Mouse (Mus musculus): ENCODE data around the gene Fut2. TPM values are rescaled to one million over a fixed set of nuclear protein-coding genes. Genes with fewer than 3 reads are reported as not detected.
A peak's percentile ranks its signal among the peaks of the same experiment; 100 is the strongest.
"Not testable (repeated sequence)": the region's sequence is repeated elsewhere in the genome, so short reads cannot be mapped to it uniquely, and the experiment has no call there.

Gene Fut2
- polyA plus RNA-seq, 1 experiment from 2014 or later = 0.08 TPM

DNA sequence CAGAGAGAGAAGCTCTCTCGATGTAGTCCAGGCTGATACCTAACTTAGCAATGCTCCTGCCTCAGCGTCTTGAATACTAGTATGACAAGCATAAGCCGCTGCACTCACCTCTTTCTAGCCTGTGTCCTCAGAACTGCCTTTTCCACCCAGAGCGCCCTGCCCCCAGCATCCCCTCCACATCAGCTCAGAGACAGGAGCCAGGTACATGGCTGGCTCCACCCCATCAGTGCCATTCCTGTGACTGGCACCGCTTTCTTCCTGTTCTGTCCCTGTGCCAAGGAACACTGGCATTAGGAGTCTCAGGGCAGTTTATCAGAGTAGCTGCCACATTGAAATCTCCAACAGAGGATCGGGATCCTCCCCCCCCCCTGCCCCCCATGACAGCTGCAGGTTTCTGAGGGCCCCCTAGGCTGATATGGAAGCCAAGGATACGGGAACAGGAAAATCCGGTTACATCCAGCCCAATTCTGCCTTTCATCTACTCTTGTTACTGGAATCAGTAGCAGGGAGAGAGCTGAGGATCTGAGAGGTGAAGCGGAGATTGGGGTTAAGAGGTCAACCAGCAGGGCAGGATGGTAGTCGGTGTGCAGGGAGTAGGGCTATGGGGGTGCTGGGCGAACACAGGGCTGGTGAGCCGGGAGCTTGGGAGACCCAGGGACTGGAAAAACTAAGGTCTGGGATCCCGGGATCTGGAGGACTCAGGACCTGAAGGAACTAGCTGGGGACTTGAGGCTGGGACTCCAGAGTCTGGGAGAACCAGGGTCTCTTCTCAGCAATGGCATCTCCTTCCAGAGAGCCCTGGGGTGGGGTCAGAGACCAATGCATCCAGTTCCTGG, 673 bp downstream of the Fut2 start:
- H3K9me3 ChIP-seq (ENCODE audit: control insufficient read depth, low read length) = no peaks in the 10 kb centered on the region
- WGBS = 47% methylated on average over 13 of the region's 13 CpGs
- H3K4me1 ChIP-seq (replicated peaks; ENCODE audit: control insufficient read depth, insufficient read depth, low read length) = 0 out of 2 replicates have a peak, but pooled peaks cover 2% of the 10 kb centered on the region
- H3K4me2 ChIP-seq = no peak overlapping the region
- H3K27me3 ChIP-seq (replicated peaks; ENCODE audit: control insufficient read depth, insufficient read depth, low read length) = no peaks in the 10 kb centered on the region
- H3K9ac ChIP-seq (ENCODE audit: low read depth, low read length) = no peak overlapping the region
- H3K27ac ChIP-seq (ENCODE audit: low read depth, low read length) = no peak overlapping the region
- no peak overlapping the region for H3K4me3 ChIP-seq (ENCODE audit: low read depth, low read length)
- no peak for ATAC-seq (replicated peaks; ENCODE audit: low FRiP score)
- DNase-seq (ENCODE audit: low spot score) = no peak
- no peaks in the 10 kb centered on the region for H3K36me3 ChIP-seq (ENCODE audit: control insufficient read depth, insufficient read depth, low read length)

DNA sequence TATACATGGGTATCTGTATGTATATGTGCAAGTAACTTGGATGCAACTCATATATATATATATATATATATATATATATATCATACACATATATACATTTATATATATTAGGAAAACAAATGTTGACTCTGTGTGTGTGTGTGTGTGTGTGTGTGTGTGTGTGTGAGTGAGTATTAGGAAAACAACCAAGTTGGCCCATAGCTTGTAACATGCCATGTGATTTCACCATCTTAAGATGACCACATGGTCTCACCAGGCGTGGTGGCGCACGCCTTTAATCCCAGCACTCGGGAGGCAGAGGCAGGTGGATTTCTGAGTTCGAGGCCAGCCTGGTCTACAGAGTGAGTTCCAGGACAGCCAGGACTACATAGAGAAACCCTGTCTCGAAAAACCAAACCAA, 4.5 kb downstream of the Fut2 start:
- 80% methylated on average over 6 of the region's 6 CpGs for WGBS
- DNase-seq (ENCODE audit: low spot score); H3K9me3 ChIP-seq (ENCODE audit: control insufficient read depth, low read length); H3K36me3 ChIP-seq (ENCODE audit: control insufficient read depth, insufficient read depth, low read length); H3K27me3 ChIP-seq (replicated peaks; ENCODE audit: control insufficient read depth, insufficient read depth, low read length); H3K27ac ChIP-seq (ENCODE audit: low read depth, low read length); H3K4me3 ChIP-seq (ENCODE audit: low read depth, low read length); H3K9ac ChIP-seq (ENCODE audit: low read depth, low read length); H3K4me1 ChIP-seq (replicated peaks; ENCODE audit: control insufficient read depth, insufficient read depth, low read length); ATAC-seq (replicated peaks; ENCODE audit: low FRiP score); H3K4me2 ChIP-seq: not testable (repeated sequence)

DNA sequence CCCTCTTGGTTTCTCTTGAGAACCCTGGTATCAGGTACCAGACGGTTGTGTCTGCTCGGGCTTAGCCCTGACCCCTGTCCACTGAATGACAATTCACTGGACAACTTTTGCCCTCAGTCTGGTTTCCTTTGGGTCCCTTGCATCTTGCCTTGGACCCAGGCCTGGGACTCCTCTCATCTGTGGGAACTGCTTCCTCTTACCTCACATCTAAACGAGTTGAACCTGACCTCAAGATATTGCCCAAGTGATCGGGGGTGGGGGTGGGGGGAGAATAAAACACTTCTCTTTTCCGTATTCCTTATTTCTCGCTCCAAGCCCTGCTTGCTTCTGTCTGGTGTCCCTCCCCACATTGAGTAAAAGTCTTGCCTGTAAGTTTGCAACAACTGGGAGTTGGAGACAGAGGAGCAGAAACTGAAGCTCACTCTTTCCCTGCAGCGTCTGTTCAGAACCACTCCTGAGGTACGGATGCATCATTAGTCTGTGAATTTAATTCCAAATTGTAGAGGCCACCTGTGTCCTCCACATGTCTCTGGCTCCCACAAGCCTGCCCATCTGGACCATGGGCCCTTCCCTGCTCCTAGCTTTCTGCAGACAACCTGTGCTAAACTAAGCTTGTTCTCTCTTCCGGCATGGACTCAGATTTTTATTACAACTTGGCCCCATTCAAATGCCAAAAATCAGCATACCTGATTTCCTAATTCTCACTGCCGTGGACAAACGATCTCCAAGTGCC, 5.3 kb downstream of the Fut2 start:
- H3K9ac ChIP-seq (ENCODE audit: low read depth, low read length) = no peak overlapping the region
- WGBS = 60% methylated on average over 11 of the region's 11 CpGs
- DNase-seq (ENCODE audit: low spot score) (no peak), ATAC-seq (replicated peaks; ENCODE audit: low FRiP score) (no peak)
- H3K4me1 ChIP-seq (replicated peaks; ENCODE audit: control insufficient read depth, insufficient read depth, low read length) = 0 out of 2 replicates have a peak, but pooled peaks cover 2% of the 10 kb centered on the region
- H3K4me3 ChIP-seq (ENCODE audit: low read depth, low read length) = no peak overlapping the region
- H3K9me3 ChIP-seq (ENCODE audit: control insufficient read depth, low read length) = no peaks in the 10 kb centered on the region
- no peak overlapping the region for H3K4me2 ChIP-seq
- no peaks in the 10 kb centered on the region for H3K36me3 ChIP-seq (ENCODE audit: control insufficient read depth, insufficient read depth, low read length)
- no peaks in the 10 kb centered on the region for H3K27me3 ChIP-seq (replicated peaks; ENCODE audit: control insufficient read depth, insufficient read depth, low read length)
- no peak overlapping the region for H3K27ac ChIP-seq (ENCODE audit: low read depth, low read length)

DNA sequence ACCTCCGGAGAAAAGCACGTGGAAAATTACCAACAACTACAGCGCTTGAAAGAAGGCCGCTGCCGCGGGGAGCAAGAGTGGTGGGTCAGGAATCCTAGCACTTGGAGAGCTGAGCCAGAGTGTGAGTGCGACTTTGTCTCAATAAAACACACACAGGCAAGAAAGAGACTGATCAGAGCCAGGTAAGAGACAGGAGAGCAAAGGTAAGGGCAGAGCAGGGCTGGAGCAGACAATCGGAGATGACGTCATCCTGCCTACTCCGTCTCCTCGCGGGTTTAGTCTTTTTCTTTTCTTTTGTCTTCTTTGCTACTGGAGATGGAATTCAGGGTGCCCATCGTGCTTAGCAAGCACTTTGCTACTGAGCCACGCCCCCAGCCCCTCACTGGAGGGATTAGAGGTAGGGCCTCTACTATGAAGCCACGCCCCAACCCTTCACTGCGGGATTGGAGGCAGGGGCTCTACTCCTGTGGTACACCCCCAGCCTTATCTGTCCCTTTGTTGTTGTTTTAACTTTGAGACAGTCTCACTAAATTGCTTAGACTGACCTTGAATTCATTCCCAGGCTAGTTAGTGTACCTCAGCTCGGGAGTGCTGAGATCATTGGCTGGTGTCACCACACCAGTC, 11.7 kb downstream of the Fut2 start:
- Histone ChIP-seq H3K4me2 (peak overlapping the region; percentile 40), H3K4me3 (ENCODE audit: low read depth, low read length) (0 out of 2 replicates have a peak overlapping the region, but pooled peaks have one; percentile 8), H3K27ac (ENCODE audit: low read depth, low read length) (no peak overlapping the region), H3K4me1 (replicated peaks; ENCODE audit: control insufficient read depth, insufficient read depth, low read length) (no peaks in the 10 kb centered on the region; the same call in 1 of the 2 replicates), H3K27me3 (replicated peaks; ENCODE audit: control insufficient read depth, insufficient read depth, low read length) (no peaks in the 10 kb centered on the region), H3K36me3 (ENCODE audit: control insufficient read depth, insufficient read depth, low read length) (no peaks in the 10 kb centered on the region), H3K9ac (ENCODE audit: low read depth, low read length) (no peak overlapping the region), H3K9me3 (ENCODE audit: control insufficient read depth, low read length) (no peaks in the 10 kb centered on the region)
- 33% methylated on average over 17 of the region's 17 CpGs for WGBS
- DNase-seq (ENCODE audit: low spot score) (no peak), ATAC-seq (replicated peaks; ENCODE audit: low FRiP score) (no peak)

DNA sequence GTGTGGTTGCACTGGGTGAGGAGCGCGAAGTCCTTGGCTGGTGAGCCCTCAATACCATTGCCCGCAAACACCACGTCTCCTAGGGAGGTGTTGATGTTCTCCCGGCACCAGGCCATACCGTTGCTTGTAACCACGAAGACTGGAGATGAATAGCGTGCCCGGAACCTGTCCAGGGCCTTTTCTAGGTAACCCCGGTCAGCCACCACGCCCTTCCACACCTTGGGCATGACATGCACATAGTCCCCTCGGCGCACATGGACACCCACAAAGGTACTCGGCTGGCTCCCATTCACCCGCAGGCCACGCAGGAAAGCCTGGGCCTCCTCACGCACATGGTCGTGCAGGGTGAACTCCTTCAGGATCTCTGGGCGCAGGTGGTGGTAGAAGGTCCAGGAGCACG, 15.7 kb downstream of the Fut2 start:
- H3K27ac ChIP-seq (ENCODE audit: low read depth, low read length); ATAC-seq (replicated peaks; ENCODE audit: low FRiP score): not testable (repeated sequence)

DNA sequence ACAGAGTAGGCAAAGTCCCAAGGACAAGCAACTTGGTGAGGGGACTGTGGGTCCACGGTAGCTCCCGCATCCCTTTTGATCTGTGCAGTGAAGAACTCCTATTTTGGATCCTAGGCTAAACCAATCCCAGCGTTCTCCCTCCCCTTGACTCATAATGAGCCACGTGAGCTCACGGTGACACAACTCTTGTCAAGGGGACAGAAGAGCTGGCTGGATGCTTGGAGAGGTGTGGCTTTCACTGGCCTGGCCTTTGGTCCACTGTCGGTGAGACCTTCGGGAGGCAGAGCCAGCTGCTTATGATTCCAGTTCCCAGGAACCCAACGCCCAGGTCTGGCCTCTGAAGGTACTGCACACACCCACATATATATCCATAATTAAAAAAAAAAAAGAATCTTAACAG, 16.8 kb downstream of the Fut2 start:
- H3K9me3 ChIP-seq (ENCODE audit: control insufficient read depth, low read length) = no peaks in the 10 kb centered on the region
- 76% methylated on average over 8 of the region's 8 CpGs for WGBS
- no peak overlapping the region for H3K4me2 ChIP-seq
- ATAC-seq (replicated peaks; ENCODE audit: low FRiP score) (no peak), DNase-seq (ENCODE audit: low spot score) (no peak)
- H3K4me3 ChIP-seq (ENCODE audit: low read depth, low read length) = no peak overlapping the region
- no peak overlapping the region for H3K9ac ChIP-seq (ENCODE audit: low read depth, low read length)
- H3K27ac ChIP-seq (ENCODE audit: low read depth, low read length) = no peak overlapping the region
- 0 out of 2 replicates have a peak, but pooled peaks cover under 1% of the 10 kb centered on the region for H3K4me1 ChIP-seq (replicated peaks; ENCODE audit: control insufficient read depth, insufficient read depth, low read length)
- 0 out of 2 replicates have a peak, but pooled peaks cover under 1% of the 10 kb centered on the region for H3K27me3 ChIP-seq (replicated peaks; ENCODE audit: control insufficient read depth, insufficient read depth, low read length)
- no peaks in the 10 kb centered on the region for H3K36me3 ChIP-seq (ENCODE audit: control insufficient read depth, insufficient read depth, low read length)

More for the DNA sequence above, 15.7 kb downstream of the Fut2 start:
- not testable (repeated sequence) for H3K9ac ChIP-seq (ENCODE audit: low read depth, low read length); H3K36me3 ChIP-seq (ENCODE audit: control insufficient read depth, insufficient read depth, low read length); H3K9me3 ChIP-seq (ENCODE audit: control insufficient read depth, low read length); H3K4me2 ChIP-seq; H3K27me3 ChIP-seq (replicated peaks; ENCODE audit: control insufficient read depth, insufficient read depth, low read length); DNase-seq (ENCODE audit: low spot score); H3K4me3 ChIP-seq (ENCODE audit: low read depth, low read length); H3K4me1 ChIP-seq (replicated peaks; ENCODE audit: control insufficient read depth, insufficient read depth, low read length)
- WGBS = 88% methylated on average over 19 of the region's 20 CpGs

DNA sequence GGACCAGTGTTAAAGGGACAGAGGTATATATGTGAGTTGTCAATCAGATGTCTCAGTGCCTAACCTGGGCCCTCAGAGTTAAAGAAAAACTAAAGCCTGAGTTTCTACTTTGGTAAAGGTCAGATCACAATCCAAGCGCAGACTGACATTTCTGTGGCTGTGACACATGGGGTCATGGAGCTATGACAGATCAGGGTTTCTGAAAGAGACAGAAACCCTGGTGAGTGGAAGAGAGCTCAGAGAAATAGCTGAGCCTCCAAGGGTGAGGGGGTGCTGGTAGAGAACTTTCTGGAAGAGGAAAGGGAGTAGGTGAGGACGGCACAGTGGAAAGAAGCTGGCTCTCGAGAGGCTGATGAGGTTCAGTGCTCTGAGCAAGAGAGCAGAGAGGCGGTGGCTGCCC, 19.5 kb downstream of the Fut2 start:
- WGBS = 77% methylated on average over 4 of the region's 4 CpGs
- no peak for ATAC-seq (replicated peaks; ENCODE audit: low FRiP score)
- Histone ChIP-seq H3K27me3 (replicated peaks; ENCODE audit: control insufficient read depth, insufficient read depth, low read length) (0 out of 2 replicates have a peak, but pooled peaks cover 4% of the 10 kb centered on the region), H3K4me1 (replicated peaks; ENCODE audit: control insufficient read depth, insufficient read depth, low read length) (peaks cover 12% of the 10 kb centered on the region; the same call in 1 of the 2 replicates), H3K9me3 (ENCODE audit: control insufficient read depth, low read length) (no peaks in the 10 kb centered on the region), H3K4me2 (no peak overlapping the region), H3K27ac (ENCODE audit: low read depth, low read length) (no peak overlapping the region), H3K9ac (ENCODE audit: low read depth, low read length) (no peak overlapping the region), H3K4me3 (ENCODE audit: low read depth, low read length) (no peak overlapping the region), H3K36me3 (ENCODE audit: control insufficient read depth, insufficient read depth, low read length) (no peaks in the 10 kb centered on the region)
- no peak for DNase-seq (ENCODE audit: low spot score)

DNA sequence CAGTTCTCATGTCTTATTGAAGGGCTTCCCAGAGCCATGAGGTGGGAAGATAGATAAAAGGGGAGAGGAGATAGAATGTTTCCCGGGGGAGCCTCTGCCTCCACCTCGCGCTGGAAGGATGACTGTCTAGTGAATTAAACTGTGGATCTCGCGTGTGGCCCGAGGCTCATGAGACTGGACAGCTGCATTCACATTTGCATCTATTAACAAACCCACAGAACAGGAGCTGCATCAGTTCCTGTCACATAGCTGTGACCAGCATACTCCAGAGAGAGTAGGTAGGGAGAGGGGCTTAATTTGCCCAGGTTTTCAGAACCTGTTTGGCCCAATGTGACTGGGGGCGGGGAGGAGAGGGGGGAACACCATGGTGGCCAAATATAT, 20.6 kb downstream of the Fut2 start:
- Histone ChIP-seq H3K9ac (ENCODE audit: low read depth, low read length) (no peak overlapping the region), H3K9me3 (ENCODE audit: control insufficient read depth, low read length) (no peaks in the 10 kb centered on the region), H3K27ac (ENCODE audit: low read depth, low read length) (no peak overlapping the region), H3K4me1 (replicated peaks; ENCODE audit: control insufficient read depth, insufficient read depth, low read length) (peaks cover 12% of the 10 kb centered on the region; the same call in 1 of the 2 replicates), H3K36me3 (ENCODE audit: control insufficient read depth, insufficient read depth, low read length) (no peaks in the 10 kb centered on the region), H3K4me3 (ENCODE audit: low read depth, low read length) (no peak overlapping the region), H3K4me2 (no peak overlapping the region), H3K27me3 (replicated peaks; ENCODE audit: control insufficient read depth, insufficient read depth, low read length) (0 out of 2 replicates have a peak, but pooled peaks cover 4% of the 10 kb centered on the region)
- 80% methylated on average over 7 of the region's 7 CpGs for WGBS
- DNase-seq (ENCODE audit: low spot score) (no peak), ATAC-seq (replicated peaks; ENCODE audit: low FRiP score) (no peak)
